Mouse (Mus musculus) ES-Bruce4 (cell line): ENCODE data around the gene D930020B18Rik. TPM values are rescaled to one million over a fixed set of nuclear protein-coding genes. Genes with fewer than 3 reads are reported as not detected.

ENCODE experiments used
- H3K27ac ChIP-seq: 2 replicates; pipeline ENCODE4 v1.5.1; 2012; ENCODE audit warnings: low read length, inconsistent platforms; ENCODE audit not compliant: insufficient read depth
- H3K27me3 ChIP-seq: 2 replicates; pipeline ENCODE4 v1.6.1; 2012; ENCODE audit warnings: mild to moderate bottlenecking, low read length, inconsistent platforms; ENCODE audit not compliant: control insufficient read depth, poor library complexity, insufficient read depth, severe bottlenecking
- H3K36me3 ChIP-seq: 2 replicates; pipeline ENCODE4 v1.6.1; 2012; ENCODE audit warnings: inconsistent platforms, mild to moderate bottlenecking, low read length, moderate library complexity; ENCODE audit not compliant: control insufficient read depth, poor library complexity, insufficient read depth, severe bottlenecking
- H3K4me1 ChIP-seq: one replicate; pipeline ENCODE4 v1.8.1; 2011; ENCODE audit warnings: low read length; ENCODE audit not compliant: control insufficient read depth, insufficient read depth
- H3K4me3 ChIP-seq: 2 replicates; pipeline ENCODE4 v1.5.1; 2011; ENCODE audit warnings: low read depth, mild to moderate bottlenecking, low read length
- H3K9ac ChIP-seq: 2 replicates; pipeline ENCODE4 v1.6.1; 2012; ENCODE audit warnings: low read depth, mild to moderate bottlenecking, inconsistent platforms; ENCODE audit not compliant: poor library complexity, severe bottlenecking
- H3K9me3 ChIP-seq: replicated peaks from 2 replicates; pipeline ENCODE4 v1.6.1; 2012; ENCODE audit warnings: mild to moderate bottlenecking, low read length, inconsistent platforms; ENCODE audit not compliant: control insufficient read depth, poor library complexity, insufficient read depth, severe bottlenecking
- CTCF ChIP-seq: IDR thresholded peaks from one replicate; pipeline ENCODE4 v1.8.1; 2011; ENCODE audit warnings: low read depth, low read length
- EP300 ChIP-seq: IDR thresholded peaks from 2 replicates; pipeline ENCODE4 v1.6.1; 2011; ENCODE audit warnings: low read depth, low read length; ENCODE audit not compliant: insufficient read depth
- POLR2A ChIP-seq: IDR thresholded peaks from one replicate; pipeline ENCODE4 v1.8.1; 2011; ENCODE audit warnings: low read length; ENCODE audit not compliant: insufficient read depth
- polyA plus RNA-seq: library from polyadenylated mRNA; stranded (reverse); fragments of >200 nt; gene quantifications from 2 replicates; pipeline ENCODE4 v1.2.4, GENCODE M21; 2011; ENCODE audit warnings: low read depth; ENCODE audit not compliant: missing spikeins, insufficient read depth, insufficient read length

The D930020B18Rik gene
- polyA plus RNA-seq, 1 experiment = 0.51 TPM

DNA sequence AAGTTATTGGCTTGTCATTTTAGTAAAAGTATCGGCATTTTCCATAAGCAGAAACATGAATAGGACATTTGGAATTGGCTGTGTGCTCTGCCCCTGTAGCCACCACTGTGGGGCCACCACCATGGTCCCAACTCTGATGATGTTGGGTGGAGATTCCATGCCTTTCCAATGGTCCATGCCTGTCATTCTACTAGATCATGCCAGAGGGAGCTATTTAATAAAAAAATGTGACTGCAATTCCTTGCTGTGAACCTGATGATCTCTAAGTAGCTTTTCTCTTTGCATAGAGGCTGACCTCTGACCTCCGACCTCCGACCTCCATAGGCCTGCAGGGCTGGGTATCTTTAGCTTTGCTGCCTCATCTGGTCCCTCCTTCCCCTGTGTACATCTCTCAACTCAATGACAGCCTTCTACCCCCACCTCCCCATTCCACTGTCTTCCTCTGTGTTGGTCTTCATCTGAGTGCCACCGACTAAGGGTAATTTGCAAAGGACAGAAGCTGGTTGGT lies 44.8 kb downstream of the D930020B18Rik start:
- TF ChIP-seq POLR2A (no peak), EP300 (no peak), CTCF (no peak)
- H3K4me3 ChIP-seq = no peak overlapping the region

DNA sequence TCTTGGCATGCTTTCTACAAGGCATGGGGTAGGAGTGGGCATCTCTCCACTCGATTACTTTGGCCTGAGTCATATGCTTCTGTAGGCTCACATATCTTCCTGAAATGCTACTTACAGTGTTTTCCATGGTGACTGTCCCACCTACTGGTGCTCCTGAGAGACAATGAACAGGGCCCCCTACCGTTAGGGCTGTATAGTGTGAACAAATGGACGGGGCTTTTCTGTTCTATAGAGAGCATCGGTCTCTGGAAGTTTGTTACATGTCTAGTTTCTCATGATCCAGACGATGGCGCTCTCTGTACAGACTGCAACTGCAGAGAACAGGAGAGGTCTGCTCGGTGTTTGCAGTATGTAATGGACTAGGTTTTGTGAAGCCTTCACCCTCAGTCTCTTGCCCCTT lies 46.1 kb downstream of the D930020B18Rik start:
- Histone ChIP-seq H3K9me3 (no peaks in the 10 kb centered on the region), H3K4me1 (no peaks in the 10 kb centered on the region), H3K4me3 (no peak overlapping the region), H3K27me3 (no peaks in the 10 kb centered on the region), H3K9ac (no peak overlapping the region), H3K36me3 (no peaks in the 10 kb centered on the region), H3K27ac (no peak overlapping the region)
- TF ChIP-seq POLR2A (no peak), CTCF (no peak), EP300 (no peak)

More for the DNA sequence above, 44.8 kb downstream of the D930020B18Rik start:
- no peak overlapping the region for H3K9ac ChIP-seq
- H3K9me3 ChIP-seq = no peaks in the 10 kb centered on the region
- H3K27me3 ChIP-seq = no peaks in the 10 kb centered on the region
- no peak overlapping the region for H3K27ac ChIP-seq
- H3K4me1 ChIP-seq = no peaks in the 10 kb centered on the region
- no peaks in the 10 kb centered on the region for H3K36me3 ChIP-seq

- Histone ChIP-seq H3K36me3 (no peaks in the 10 kb centered on the region), H3K9ac (no peak overlapping the region), H3K9me3 (no peaks in the 10 kb centered on the region), H3K27me3 (no peaks in the 10 kb centered on the region), H3K4me3 (no peak overlapping the region), H3K4me1 (no peaks in the 10 kb centered on the region), H3K27ac (no peak overlapping the region)
- TF ChIP-seq EP300 (no peak), CTCF (peak; percentile 96)
Measured at GRCm38 (mm10) chr10:121689591-121690314, 48.4 kb downstream of the D930020B18Rik start.

DNA sequence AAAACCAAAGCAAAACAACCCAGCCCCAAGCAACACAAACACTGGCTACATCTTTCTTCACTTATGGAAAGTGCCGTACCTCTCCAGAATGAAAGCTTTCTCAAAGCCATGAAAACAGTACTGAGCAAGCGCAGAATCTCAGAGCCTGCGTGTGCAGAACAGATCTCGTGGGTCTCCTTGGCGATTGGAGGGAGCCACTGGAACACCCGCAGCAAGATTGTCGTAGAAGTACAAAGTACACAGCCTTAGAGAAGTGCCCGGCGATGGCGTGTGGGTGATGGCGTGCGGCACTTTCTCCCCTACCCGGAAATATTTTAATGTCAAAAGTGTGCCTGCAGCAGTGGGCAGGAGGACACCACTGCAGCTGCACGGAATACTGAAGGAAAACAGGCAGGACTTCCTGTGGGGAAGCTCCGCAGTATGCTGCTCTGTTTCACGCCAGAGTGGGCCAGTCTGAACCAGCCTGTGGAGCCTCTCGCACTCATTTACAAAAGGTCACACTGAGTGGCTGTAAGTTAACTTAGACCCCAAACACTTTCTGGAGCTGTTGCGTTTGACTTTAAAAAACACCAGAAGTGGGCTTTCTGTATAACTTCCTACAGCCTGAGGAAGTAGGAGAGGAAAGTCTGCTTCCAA lies 51.7 kb downstream of the D930020B18Rik start:
- Histone ChIP-seq H3K4me3 (peak overlapping the region; percentile 25), H3K9me3 (no peaks in the 10 kb centered on the region), H3K36me3 (no peaks in the 10 kb centered on the region), H3K27ac (no peak overlapping the region), H3K4me1 (no peaks in the 10 kb centered on the region), H3K9ac (peak overlapping the region; percentile 4; the same call in 1 of the 2 replicates), H3K27me3 (no peaks in the 10 kb centered on the region)
- TF ChIP-seq EP300 (peak; percentile 45; the same call in 1 of the 2 replicates), CTCF (no peak)

DNA sequence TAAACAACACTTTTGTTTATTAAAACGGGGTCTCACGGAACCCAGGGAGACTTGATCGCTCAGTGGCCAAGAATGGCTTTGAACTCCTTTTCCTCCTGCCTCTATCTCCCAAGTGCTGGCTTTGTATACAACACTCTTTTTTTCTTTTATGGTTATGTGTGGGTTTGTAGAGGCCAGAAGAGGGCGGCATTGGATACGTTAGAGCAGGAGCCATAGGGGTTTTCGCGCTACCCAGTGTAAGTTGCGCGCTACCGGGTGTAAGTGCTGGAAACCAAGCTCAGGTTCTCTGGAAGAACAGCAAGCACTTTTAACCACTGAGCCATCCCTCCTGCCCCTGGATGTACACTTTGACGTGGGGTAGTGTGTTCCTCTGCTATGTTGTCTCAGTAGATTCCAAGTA lies 53.2 kb downstream of the D930020B18Rik start:
- Histone ChIP-seq H3K27me3 (no peaks in the 10 kb centered on the region), H3K27ac (no peak overlapping the region), H3K9me3 (no peaks in the 10 kb centered on the region), H3K36me3 (no peaks in the 10 kb centered on the region), H3K4me1 (no peaks in the 10 kb centered on the region), H3K9ac (no peak overlapping the region), H3K4me3 (no peak overlapping the region)
- TF ChIP-seq EP300 = no peak
- TF ChIP-seq CTCF = peak; percentile 58
